Mouse (Mus musculus) cerebral cortex, adult 2 months (tissue): Measurements from ENCODE around the gene Dnajc7.

ENCODE experiments used
- WGBS: fragments of 180-500 bp; shearing (Covaris S2); methylation state at CpG from one replicate; pipeline ENCODE4 v1.1.7; 2018; 5-methylcytosine and 5-hydroxymethylcytosine counted together

Dnajc7 gene

GRCm38 (mm10) chr11:100580275-100580674 is 39.7 kb downstream of the Dnajc7 start:
- 83% methylated on average over 13 of the region's 13 CpGs for WGBS

- 74% methylated on average over 9 of the region's 9 CpGs for WGBS
These were observed 40.7 kb downstream of the Dnajc7 start for GRCm38 (mm10) chr11:100579116-100579799.

GRCm38 (mm10) chr11:100577852-100578599 is 41.9 kb downstream of the Dnajc7 start:
- WGBS = 57% methylated on average over 8 of the region's 8 CpGs

- WGBS = 73% methylated on average over 21 of the region's 21 CpGs
These were observed 43.7 kb downstream of the Dnajc7 start for GRCm38 (mm10) chr11:100576256-100576655.

- WGBS = 37% methylated on average over 2 of the region's 2 CpGs
These were observed 44.5 kb downstream of the Dnajc7 start for GRCm38 (mm10) chr11:100575484-100575855.

GRCm38 (mm10) chr11:100574708-100575483 is 45.1 kb downstream of the Dnajc7 start, which contains the start of gene Cnp:
TSS of gene Cnp (plus strand) at chr11:100574904.
- WGBS = 1% methylated on average over 47 of the region's 47 CpGs

- 75% methylated on average over 3 of the region's 3 CpGs for WGBS
These were observed 45.8 kb downstream of the Dnajc7 start for GRCm38 (mm10) chr11:100574188-100574587.

- WGBS = 5% methylated on average over 16 of the region's 16 CpGs
These were observed 48.8 kb downstream of the Dnajc7 start for GRCm38 (mm10) chr11:100571202-100571567.

- WGBS = 2% methylated on average over 8 of the region's 8 CpGs
These were observed 49.4 kb downstream of the Dnajc7 start for GRCm38 (mm10) chr11:100570430-100571201.

- WGBS = 61% methylated on average over 9 of the region's 9 CpGs
These were observed 50.2 kb downstream of the Dnajc7 start for GRCm38 (mm10) chr11:100569789-100570188.

GRCm38 (mm10) chr11:100568692-100569091 is 51.3 kb downstream of the Dnajc7 start:
- WGBS = 93% methylated on average over 8 of the region's 8 CpGs

- 70% methylated on average over 9 of the region's 9 CpGs for WGBS
These were observed 52.1 kb downstream of the Dnajc7 start for GRCm38 (mm10) chr11:100567815-100568245.

- WGBS = 75% methylated on average over 5 of the region's 5 CpGs
These were observed 52.7 kb downstream of the Dnajc7 start for GRCm38 (mm10) chr11:100567229-100567628.

- WGBS = 61% methylated on average over 6 of the region's 6 CpGs
These were observed 55.3 kb downstream of the Dnajc7 start for GRCm38 (mm10) chr11:100564703-100565102.

- WGBS = 46% methylated on average over 15 of the region's 15 CpGs
These were observed 55.7 kb downstream of the Dnajc7 start for GRCm38 (mm10) chr11:100564297-100564696.

GRCm38 (mm10) chr11:100561748-100562147 is 58.2 kb downstream of the Dnajc7 start:
- WGBS = 46% methylated on average over 5 of the region's 5 CpGs

- WGBS = 80% methylated on average over 7 of the region's 7 CpGs
These were observed 60.5 kb downstream of the Dnajc7 start for GRCm38 (mm10) chr11:100559476-100559875.

GRCm38 (mm10) chr11:100557563-100557962 is 62.4 kb downstream of the Dnajc7 start:
- WGBS = 87% methylated on average over 3 of the region's 3 CpGs

GRCm38 (mm10) chr11:100555583-100555982 is 64.4 kb downstream of the Dnajc7 start:
- WGBS = 18% methylated on average over 11 of the region's 11 CpGs

- 79% methylated on average over 4 of the region's 4 CpGs for WGBS
These were observed 67.1 kb downstream of the Dnajc7 start for GRCm38 (mm10) chr11:100552842-100553241.

GRCm38 (mm10) chr11:100550101-100550500 is 69.9 kb downstream of the Dnajc7 start:
- WGBS = 83% methylated on average over 6 of the region's 6 CpGs

GRCm38 (mm10) chr11:100549466-100549865 is 70.5 kb downstream of the Dnajc7 start:
- WGBS = 92% methylated on average over 8 of the region's 8 CpGs
